Mouse (Mus musculus): ENCODE results near the gene Tmprss11a.

Gene Tmprss11a

GRCm38 (mm10) chr5:86468890-86469289, at the start of gene Tmprss11a:
TSS of gene Tmprss11a (minus strand) at chr5:86468990.
- no peak for DNase-seq (ENCODE audit: extremely low read depth, low read depth)

- no peak for DNase-seq (ENCODE audit: extremely low read depth, low read depth)
Measured at GRCm38 (mm10) chr5:86518500-86518899, 49.7 kb upstream of the Tmprss11a start, which contains the start of gene Tmprss11g. TSS of gene Tmprss11g (minus strand) at chr5:86518600.

GRCm38 (mm10) chr5:86511538-86511937, 42.7 kb upstream of the Tmprss11a start:
- no peak for DNase-seq (ENCODE audit: extremely low read depth, low read depth)

GRCm38 (mm10) chr5:86493453-86493852, 24.7 kb upstream of the Tmprss11a start:
- DNase-seq (ENCODE audit: extremely low read depth, low read depth), result no peak

GRCm38 (mm10) chr5:86482562-86482961, 13.8 kb upstream of the Tmprss11a start:
- peak; percentile 4 for DNase-seq (ENCODE audit: extremely low read depth, low read depth)

GRCm38 (mm10) chr5:86482031-86482430, 13.2 kb upstream of the Tmprss11a start:
- no peak for DNase-seq (ENCODE audit: extremely low read depth, low read depth)

- DNase-seq (ENCODE audit: extremely low read depth, low read depth), result no peak
Measured at GRCm38 (mm10) chr5:86473859-86474258, 5.1 kb upstream of the Tmprss11a start.

- DNase-seq (ENCODE audit: extremely low read depth, low read depth), result no peak
Measured at GRCm38 (mm10) chr5:86439306-86439705, 29.5 kb downstream of the Tmprss11a start.

- no peak for DNase-seq (ENCODE audit: extremely low read depth, low read depth)
Measured at GRCm38 (mm10) chr5:86438548-86438947, 30.2 kb downstream of the Tmprss11a start.

GRCm38 (mm10) chr5:86432697-86433096, 36.1 kb downstream of the Tmprss11a start:
- DNase-seq (ENCODE audit: extremely low read depth, low read depth), result peak; percentile 20

GRCm38 (mm10) chr5:86431096-86431495, 37.7 kb downstream of the Tmprss11a start:
- no peak for DNase-seq (ENCODE audit: extremely low read depth, low read depth)

- no peak for DNase-seq (ENCODE audit: extremely low read depth, low read depth)
Measured at GRCm38 (mm10) chr5:86421323-86422028, 47.3 kb downstream of the Tmprss11a start.

GRCm38 (mm10) chr5:86419494-86419893, 49.3 kb downstream of the Tmprss11a start:
- DNase-seq (ENCODE audit: extremely low read depth, low read depth), result no peak

- no peak for DNase-seq (ENCODE audit: extremely low read depth, low read depth)
Measured at GRCm38 (mm10) chr5:86414280-86414679, 54.5 kb downstream of the Tmprss11a start.

GRCm38 (mm10) chr5:86410815-86411214, 58.0 kb downstream of the Tmprss11a start:
- peak; percentile 7 for DNase-seq (ENCODE audit: extremely low read depth, low read depth)

GRCm38 (mm10) chr5:86407941-86408340, 60.8 kb downstream of the Tmprss11a start:
- DNase-seq (ENCODE audit: extremely low read depth, low read depth), result no peak

- no peak for DNase-seq (ENCODE audit: extremely low read depth, low read depth)
Measured at GRCm38 (mm10) chr5:86407191-86407590, 61.6 kb downstream of the Tmprss11a start.

GRCm38 (mm10) chr5:86373320-86373719, 95.5 kb downstream of the Tmprss11a start, which contains the start of gene Tmprss11d:
TSS of gene Tmprss11d (minus strand) at chr5:86373420.
- DNase-seq (ENCODE audit: extremely low read depth, low read depth), result no peak
